Mouse (Mus musculus) ES-Bruce4 (cell line): ENCODE data around the gene Supt5. TPM values are rescaled to one million over a fixed set of nuclear protein-coding genes. Genes with fewer than 3 reads are reported as not detected.

Experiments
- H3K27ac ChIP-seq: 2 replicates; pipeline ENCODE4 v1.5.1; 2012; ENCODE audit warnings: low read length, inconsistent platforms; ENCODE audit not compliant: insufficient read depth
- H3K27me3 ChIP-seq: 2 replicates; pipeline ENCODE4 v1.6.1; 2012; ENCODE audit warnings: mild to moderate bottlenecking, low read length, inconsistent platforms; ENCODE audit not compliant: control insufficient read depth, poor library complexity, insufficient read depth, severe bottlenecking
- H3K36me3 ChIP-seq: 2 replicates; pipeline ENCODE4 v1.6.1; 2012; ENCODE audit warnings: inconsistent platforms, mild to moderate bottlenecking, low read length, moderate library complexity; ENCODE audit not compliant: control insufficient read depth, poor library complexity, insufficient read depth, severe bottlenecking
- H3K4me1 ChIP-seq: one replicate; pipeline ENCODE4 v1.8.1; 2011; ENCODE audit warnings: low read length; ENCODE audit not compliant: control insufficient read depth, insufficient read depth
- H3K4me3 ChIP-seq: 2 replicates; pipeline ENCODE4 v1.5.1; 2011; ENCODE audit warnings: low read depth, mild to moderate bottlenecking, low read length
- H3K9ac ChIP-seq: 2 replicates; pipeline ENCODE4 v1.6.1; 2012; ENCODE audit warnings: low read depth, mild to moderate bottlenecking, inconsistent platforms; ENCODE audit not compliant: poor library complexity, severe bottlenecking
- H3K9me3 ChIP-seq: replicated peaks from 2 replicates; pipeline ENCODE4 v1.6.1; 2012; ENCODE audit warnings: mild to moderate bottlenecking, low read length, inconsistent platforms; ENCODE audit not compliant: control insufficient read depth, poor library complexity, insufficient read depth, severe bottlenecking
- CTCF ChIP-seq: IDR thresholded peaks from one replicate; pipeline ENCODE4 v1.8.1; 2011; ENCODE audit warnings: low read depth, low read length
- EP300 ChIP-seq: IDR thresholded peaks from 2 replicates; pipeline ENCODE4 v1.6.1; 2011; ENCODE audit warnings: low read depth, low read length; ENCODE audit not compliant: insufficient read depth
- POLR2A ChIP-seq: IDR thresholded peaks from one replicate; pipeline ENCODE4 v1.8.1; 2011; ENCODE audit warnings: low read length; ENCODE audit not compliant: insufficient read depth
- polyA plus RNA-seq: library from polyadenylated mRNA; stranded (reverse); fragments of >200 nt; gene quantifications from 2 replicates; pipeline ENCODE4 v1.2.4, GENCODE M21; 2011; ENCODE audit warnings: low read depth; ENCODE audit not compliant: missing spikeins, insufficient read depth, insufficient read length

Gene Supt5
- polyA plus RNA-seq, 1 experiment: 101 TPM

DNA sequence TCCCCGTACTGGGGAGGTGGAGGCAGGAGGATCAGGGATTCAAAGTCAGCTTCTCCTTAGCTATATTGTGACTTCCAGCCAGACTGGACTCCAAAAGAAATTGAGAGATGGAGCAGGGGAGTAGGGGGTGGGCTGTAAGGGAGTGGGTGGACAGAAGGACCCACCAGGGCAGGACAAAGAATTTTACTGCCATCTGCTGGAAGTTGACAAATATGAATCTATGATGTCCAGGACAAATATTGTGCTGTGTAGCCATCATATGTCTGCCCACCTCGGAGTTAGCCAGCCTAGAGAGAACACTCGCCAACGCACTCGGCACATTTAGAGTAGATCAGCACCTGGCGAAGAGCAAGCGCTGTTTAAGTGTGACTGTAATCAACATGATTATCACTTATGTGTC lies 10.1 kb upstream of the Supt5 start:
- TF ChIP-seq POLR2A: no peak
- peak; percentile 7 for TF ChIP-seq CTCF
- no peak for TF ChIP-seq EP300
- no peaks in the 10 kb centered on the region for H3K4me1 ChIP-seq
- peaks cover 24% of the 10 kb centered on the region for H3K36me3 ChIP-seq
- no peak overlapping the region for H3K4me3 ChIP-seq
- H3K27ac ChIP-seq: no peak overlapping the region
- H3K27me3 ChIP-seq: no peaks in the 10 kb centered on the region
- no peak overlapping the region for H3K9ac ChIP-seq
- no peaks in the 10 kb centered on the region for H3K9me3 ChIP-seq

DNA sequence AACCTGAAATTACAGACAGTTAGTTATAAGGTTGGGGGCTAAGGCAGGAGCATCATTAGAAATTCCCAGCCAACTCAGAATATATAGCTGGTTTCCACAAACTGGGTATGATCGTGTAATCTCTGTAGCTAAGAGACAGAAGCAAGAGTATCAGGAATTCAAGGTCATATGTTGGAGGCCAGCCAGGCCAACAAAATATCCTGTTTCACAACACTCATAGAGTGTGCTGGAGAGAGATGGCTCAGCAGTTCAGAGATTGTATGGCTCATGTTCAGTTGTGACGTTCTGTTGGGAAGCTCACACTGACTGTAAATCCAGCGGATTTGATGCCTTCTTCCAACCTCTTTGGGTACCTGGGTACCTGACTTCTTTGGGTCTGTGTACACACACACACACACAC lies 9.2 kb upstream of the Supt5 start:
- no peak overlapping the region for H3K9ac ChIP-seq
- TF ChIP-seq POLR2A (no peak), CTCF (no peak), EP300 (no peak)
- no peaks in the 10 kb centered on the region for H3K27me3 ChIP-seq
- H3K4me1 ChIP-seq: no peaks in the 10 kb centered on the region
- peaks cover 16% of the 10 kb centered on the region for H3K36me3 ChIP-seq
- no peak overlapping the region for H3K27ac ChIP-seq
- H3K4me3 ChIP-seq: no peak overlapping the region
- no peaks in the 10 kb centered on the region for H3K9me3 ChIP-seq

DNA sequence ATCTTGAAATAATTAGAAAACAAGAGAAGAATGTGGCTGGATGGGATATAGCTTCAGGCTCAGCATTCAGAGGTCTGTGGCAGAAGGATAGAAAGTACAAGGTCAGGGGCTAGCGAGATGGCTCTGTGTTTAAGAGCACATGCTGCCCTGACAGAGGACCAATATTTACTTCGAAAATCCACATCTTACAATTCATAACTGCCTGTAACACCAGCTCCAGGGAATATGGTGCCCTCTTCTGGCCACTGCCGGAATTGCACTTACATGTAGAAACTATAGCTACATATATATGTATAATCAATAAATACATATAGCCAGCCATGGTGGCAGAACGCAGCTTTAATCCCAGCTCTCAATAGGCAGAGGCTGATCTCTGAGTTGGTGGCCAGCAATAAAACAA lies 6.1 kb upstream of the Supt5 start:
- peak; percentile 16 for TF ChIP-seq CTCF
- no peak for TF ChIP-seq EP300
- TF ChIP-seq POLR2A: no peak
- Histone ChIP-seq H3K36me3 (no peaks in the 10 kb centered on the region), H3K4me1 (peaks cover 3% of the 10 kb centered on the region), H3K27me3 (no peaks in the 10 kb centered on the region), H3K4me3 (no peak overlapping the region), H3K27ac (no peak overlapping the region), H3K9ac (no peak overlapping the region), H3K9me3 (no peaks in the 10 kb centered on the region)

DNA sequence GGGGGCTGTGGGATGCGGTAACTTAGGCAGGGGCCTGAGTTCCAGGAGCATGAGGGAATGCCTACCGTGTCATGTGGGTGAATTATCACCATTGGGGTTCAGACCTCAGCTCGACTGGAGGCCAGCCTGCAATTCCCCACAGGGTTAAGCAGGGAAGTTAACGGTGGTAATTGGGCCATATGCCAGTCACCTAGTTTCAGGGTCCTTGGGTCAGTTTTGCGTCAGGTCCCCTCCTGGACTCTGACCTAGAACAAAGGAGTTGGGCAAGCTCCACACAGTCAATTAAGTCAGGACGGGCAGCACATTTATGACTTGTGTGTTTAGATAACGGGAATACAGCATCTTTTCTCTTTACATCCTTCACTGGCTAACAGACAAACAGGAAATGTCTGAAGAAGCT lies 2.8 kb upstream of the Supt5 start:
- H3K4me3 ChIP-seq: no peak overlapping the region
- no peaks in the 10 kb centered on the region for H3K9me3 ChIP-seq
- H3K9ac ChIP-seq: no peak overlapping the region
- no peaks in the 10 kb centered on the region for H3K36me3 ChIP-seq
- TF ChIP-seq CTCF: no peak
- no peak for TF ChIP-seq EP300
- TF ChIP-seq POLR2A: no peak
- peaks cover 3% of the 10 kb centered on the region for H3K4me1 ChIP-seq
- no peaks in the 10 kb centered on the region for H3K27me3 ChIP-seq
- H3K27ac ChIP-seq: no peak overlapping the region

DNA sequence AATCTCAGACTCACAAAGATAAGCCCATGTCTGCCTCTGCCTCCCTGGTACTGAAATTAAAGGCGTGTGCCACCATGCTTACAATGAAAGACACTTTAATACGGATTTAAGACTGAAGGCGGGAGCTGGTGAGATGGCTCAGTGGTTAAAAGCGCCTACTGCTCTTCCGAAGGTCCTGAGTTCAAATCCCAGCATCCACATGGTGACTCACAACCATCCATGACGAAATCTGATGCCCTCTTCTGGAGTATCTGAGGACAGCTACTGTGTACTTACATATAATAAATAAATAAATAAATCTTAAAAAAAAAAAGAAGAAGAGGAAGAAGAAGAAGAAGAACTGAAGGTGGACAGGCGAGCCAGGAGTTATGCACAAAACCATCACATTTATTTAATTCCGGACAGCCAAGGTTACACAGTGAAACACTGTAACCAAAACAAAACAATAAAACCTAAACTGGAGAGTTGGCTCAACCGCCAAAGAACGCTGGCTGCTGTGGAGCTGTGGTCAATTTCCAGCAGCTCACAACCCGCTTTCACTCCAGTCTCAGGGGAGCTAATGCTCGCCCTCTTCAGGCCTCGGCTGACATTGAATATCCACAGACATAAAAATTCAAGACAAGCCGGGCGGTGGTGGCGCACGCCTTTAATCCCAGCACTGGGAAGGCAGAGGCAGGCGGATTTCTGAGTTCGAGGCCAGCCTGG lies 819 bp upstream of the Supt5 start:
- H3K9me3 ChIP-seq: no peaks in the 10 kb centered on the region
- peak overlapping the region; percentile 93 for H3K27ac ChIP-seq
- TF ChIP-seq EP300 (no peak), CTCF (peak; percentile 22), POLR2A (no peak)

DNA sequence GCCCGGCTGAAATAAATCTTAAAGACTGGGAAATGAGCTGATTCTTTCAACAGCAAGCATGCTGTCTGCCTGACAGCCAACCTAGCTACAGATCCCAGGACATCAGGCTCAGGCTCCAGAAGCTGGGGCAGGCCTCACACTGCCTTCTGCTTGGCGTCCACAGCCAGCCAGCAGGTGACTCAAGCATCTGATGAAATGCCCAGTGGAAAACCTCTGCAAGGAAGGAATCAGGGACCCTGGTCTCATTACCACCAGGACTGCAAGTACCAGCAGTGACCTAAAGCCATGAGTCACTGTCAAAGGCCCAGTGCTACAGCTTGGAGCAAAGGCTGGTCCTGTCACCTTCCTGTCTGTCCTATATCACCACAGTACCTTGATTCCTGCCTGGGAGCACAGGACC lies 3.1 kb downstream of the Supt5 start:
- no peaks in the 10 kb centered on the region for H3K27me3 ChIP-seq
- H3K4me3 ChIP-seq: no peak overlapping the region
- H3K4me1 ChIP-seq: no peaks in the 10 kb centered on the region
- H3K9ac ChIP-seq: no peak overlapping the region
- no peak for TF ChIP-seq CTCF
- TF ChIP-seq EP300: no peak
- TF ChIP-seq POLR2A: no peak
- no peaks in the 10 kb centered on the region for H3K9me3 ChIP-seq
- peaks cover 14% of the 10 kb centered on the region for H3K36me3 ChIP-seq
- H3K27ac ChIP-seq: no peak overlapping the region

More for the DNA sequence above, 819 bp upstream of the Supt5 start:
- H3K36me3 ChIP-seq: no peaks in the 10 kb centered on the region
- peak overlapping the region; percentile 73 for H3K9ac ChIP-seq
- H3K27me3 ChIP-seq: no peaks in the 10 kb centered on the region
- peak overlapping the region; percentile 84 for H3K4me3 ChIP-seq
- H3K4me1 ChIP-seq: peaks cover 3% of the 10 kb centered on the region
